Mouse (Mus musculus) ZHBTc4 (cell line): Measurements from ENCODE around the gene Sptlc3.

Experiments
- DNase-seq: peaks from one replicate; pipeline ENCODE4 v3.0.0-alpha.2; 2011; ENCODE audit warnings: low read depth, low spot score

Gene Sptlc3

GRCm38 (mm10) chr2:139637861-139638260 lies 144.1 kb downstream of the Sptlc3 start:
- DNase-seq: no peak

GRCm38 (mm10) chr2:139641757-139642385 lies 148.2 kb downstream of the Sptlc3 start:
- no peak for DNase-seq

- no peak for DNase-seq
Observed at GRCm38 (mm10) chr2:139649518-139649917, 155.8 kb downstream of the Sptlc3 start.

- DNase-seq: no peak
Observed at GRCm38 (mm10) chr2:139656750-139657149, 163.0 kb downstream of the Sptlc3 start.

- DNase-seq: no peak
Observed at GRCm38 (mm10) chr2:139671838-139672237, 178.1 kb downstream of the Sptlc3 start.

- no peak for DNase-seq
Observed at GRCm38 (mm10) chr2:139672371-139672770, 178.7 kb downstream of the Sptlc3 start.

- DNase-seq: peak; percentile 80
Observed at GRCm38 (mm10) chr2:139677065-139677762, 183.5 kb downstream of the Sptlc3 start.

GRCm38 (mm10) chr2:139677809-139678274 lies 184.1 kb downstream of the Sptlc3 start, which contains the start of gene Ism1:
Gene Ism1 (plus strand): TSS chr2:139678178.
- peak; percentile 80 for DNase-seq

- DNase-seq: peak; percentile 91
Observed at GRCm38 (mm10) chr2:139678275-139679140, 184.8 kb downstream of the Sptlc3 start.

GRCm38 (mm10) chr2:139682540-139682939 lies 188.8 kb downstream of the Sptlc3 start:
- no peak for DNase-seq
